Mouse (Mus musculus) hematopoietic stem cell, adult 5-6 weeks (primary cell): ENCODE results near the gene 0610010K14Rik. TPM values are rescaled to one million over a fixed set of nuclear protein-coding genes. Genes with fewer than 3 reads are reported as not detected.

Experiments used
- ATAC-seq, 2 experiments: fragments of 125-278 bp in 1 of 2; replicated peaks in 1 of 2; 2 replicates each; pipeline ENCODE4 v1.8.0; 2016 to 2017; ENCODE audit warnings: inconsistent platforms in 2 of 2, mild to moderate bottlenecking in 2 of 2, moderate number of reproducible peaks in 2 of 2, low read depth in 1 of 2, moderate TSS enrichment in 1 of 2; ENCODE audit not compliant: low FRiP score in 2 of 2, poor library complexity in 2 of 2, severe bottlenecking in 2 of 2, insufficient read depth in 1 of 2, low TSS enrichment in 1 of 2
- total RNA-seq: library from RNA; stranded (forward); fragments of 172-1452, 232-1000 nt; gene quantifications from 2 replicates; pipeline ENCODE4 v1.2.3, GENCODE M21; 2017

The 0610010K14Rik gene
- total RNA-seq, 1 experiment from 2014 or later, result 19.7 TPM

DNA sequence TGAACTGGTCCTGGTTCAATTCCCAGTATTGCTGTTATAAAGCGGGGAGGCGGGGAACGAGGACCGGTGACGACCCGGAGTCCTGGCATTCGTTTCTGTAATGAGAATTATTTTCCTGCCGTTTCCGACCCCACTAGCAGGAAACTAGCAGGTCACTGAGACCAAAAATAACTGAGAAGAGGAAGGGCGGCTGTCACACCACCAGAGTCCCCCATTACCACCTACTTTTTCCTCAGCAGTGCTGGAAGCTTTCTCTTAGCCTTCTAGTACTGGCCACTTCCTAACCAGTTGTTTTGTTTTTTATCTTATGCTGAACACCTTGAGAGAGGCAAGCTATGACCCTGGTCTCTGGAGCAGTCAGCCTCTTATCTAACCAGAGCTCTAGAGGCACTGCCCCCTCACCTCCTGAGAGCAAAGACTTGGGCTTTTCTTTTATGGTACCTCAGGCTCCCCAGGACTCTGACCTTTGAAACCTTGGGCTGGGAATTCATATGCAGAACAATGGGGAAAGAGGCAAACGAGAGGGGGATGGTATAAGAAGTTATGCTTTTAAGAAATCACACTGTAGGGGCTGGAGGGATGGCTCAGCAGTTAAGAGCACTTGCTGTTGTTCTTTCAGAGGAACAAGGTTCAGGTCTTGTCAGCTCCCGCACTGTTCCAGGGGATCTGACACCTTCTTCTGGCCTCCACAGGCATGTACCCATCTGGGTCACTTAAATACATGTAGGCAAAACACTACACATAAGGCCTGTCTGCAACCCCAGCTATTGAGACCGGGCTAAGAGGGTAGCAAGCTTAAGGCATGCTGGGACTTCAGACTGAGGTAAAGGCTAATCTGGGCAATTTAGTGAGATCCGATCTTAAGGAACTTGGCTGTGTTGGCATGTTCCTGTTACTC lies 15.9 kb downstream of the 0610010K14Rik start:
- peak; percentile 4 to 29; a peak in 2 of 4 replicates for ATAC-seq

DNA sequence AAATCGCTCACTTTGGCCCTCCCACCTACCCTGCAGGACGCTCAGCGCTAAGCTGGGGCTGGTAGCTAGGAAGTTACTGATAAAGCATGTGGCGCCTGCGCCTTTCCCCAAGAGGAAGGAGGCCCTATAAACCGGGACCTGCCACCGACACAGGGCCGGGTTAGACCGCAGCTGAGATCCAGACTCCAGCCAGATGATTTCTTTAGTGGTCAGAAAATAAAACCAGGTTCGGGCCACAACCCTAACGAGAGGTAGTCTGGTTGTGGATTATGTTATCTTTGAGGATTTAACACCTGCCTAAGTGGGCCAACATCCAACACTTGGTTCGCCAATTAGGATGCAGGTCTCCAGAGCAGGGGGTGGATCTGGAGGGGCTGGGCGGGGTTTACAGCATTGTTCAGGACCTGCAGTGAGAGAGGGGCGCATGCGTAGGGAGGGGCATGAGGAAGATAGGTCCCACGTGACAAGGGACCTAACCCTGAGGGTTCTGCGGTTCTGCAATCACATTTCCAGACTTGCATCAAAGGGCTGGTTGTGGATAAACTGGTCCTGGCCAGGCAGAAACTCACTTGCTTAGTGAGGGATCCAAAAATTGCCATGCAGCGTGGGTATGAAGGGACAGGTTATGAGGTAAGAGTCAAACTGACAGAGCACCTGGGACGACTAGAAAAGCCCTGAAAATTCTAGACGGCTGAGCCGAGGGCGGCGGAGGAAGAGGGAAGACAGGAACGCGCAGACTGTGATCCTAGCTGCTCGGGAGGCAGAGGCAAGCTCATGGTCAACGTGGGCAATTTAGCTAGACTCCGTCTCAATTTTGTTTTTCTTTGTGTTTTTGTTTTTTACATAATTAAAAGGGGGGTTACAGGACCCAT lies 16.7 kb downstream of the 0610010K14Rik start, which contains the start of gene Slc16a13:
Gene Slc16a13 (minus strand): TSS at position 334 of the 872 bp plus-strand sequence.
- peak; percentile 78 to 84 for ATAC-seq

DNA sequence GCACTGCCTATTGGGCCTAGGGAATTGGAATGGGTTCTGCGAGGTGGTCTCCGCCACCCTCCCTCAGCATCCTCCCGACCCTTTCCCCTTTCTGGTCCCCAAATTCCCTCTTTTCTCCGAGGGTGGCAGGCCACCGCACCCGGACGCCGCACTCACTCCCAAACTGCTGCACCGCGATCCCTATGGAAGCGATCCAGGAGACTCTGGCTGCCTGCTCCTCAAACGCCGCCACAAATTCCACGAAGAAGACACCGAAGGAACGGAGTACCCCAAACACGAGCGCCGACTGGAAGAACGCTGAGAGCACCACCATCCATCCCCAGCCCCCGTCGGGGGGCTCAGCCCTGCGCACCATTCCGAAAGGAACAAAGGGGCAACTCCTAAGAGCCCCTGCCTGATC lies 17.4 kb downstream of the 0610010K14Rik start:
- ATAC-seq, result no peak

DNA sequence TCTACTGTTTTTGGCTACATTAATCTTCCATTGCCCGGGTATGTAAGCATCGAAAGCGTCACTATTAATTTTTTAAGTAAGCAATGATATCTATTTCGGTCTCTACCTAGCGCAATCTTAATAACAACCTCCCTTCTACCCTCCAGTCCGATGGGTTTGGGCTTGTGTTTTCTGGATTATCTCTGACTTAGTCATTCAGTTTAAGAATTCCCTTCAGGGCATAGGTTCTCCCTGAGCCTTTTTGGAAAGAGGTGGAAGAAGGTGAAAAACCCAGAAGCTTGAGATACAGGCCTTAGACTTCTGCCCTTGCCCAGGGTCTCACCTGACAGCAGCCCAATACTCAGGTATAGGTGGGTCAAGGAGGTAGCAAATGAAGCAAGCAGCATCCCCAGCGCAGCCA lies 17.8 kb downstream of the 0610010K14Rik start:
- ATAC-seq, result no peak

DNA sequence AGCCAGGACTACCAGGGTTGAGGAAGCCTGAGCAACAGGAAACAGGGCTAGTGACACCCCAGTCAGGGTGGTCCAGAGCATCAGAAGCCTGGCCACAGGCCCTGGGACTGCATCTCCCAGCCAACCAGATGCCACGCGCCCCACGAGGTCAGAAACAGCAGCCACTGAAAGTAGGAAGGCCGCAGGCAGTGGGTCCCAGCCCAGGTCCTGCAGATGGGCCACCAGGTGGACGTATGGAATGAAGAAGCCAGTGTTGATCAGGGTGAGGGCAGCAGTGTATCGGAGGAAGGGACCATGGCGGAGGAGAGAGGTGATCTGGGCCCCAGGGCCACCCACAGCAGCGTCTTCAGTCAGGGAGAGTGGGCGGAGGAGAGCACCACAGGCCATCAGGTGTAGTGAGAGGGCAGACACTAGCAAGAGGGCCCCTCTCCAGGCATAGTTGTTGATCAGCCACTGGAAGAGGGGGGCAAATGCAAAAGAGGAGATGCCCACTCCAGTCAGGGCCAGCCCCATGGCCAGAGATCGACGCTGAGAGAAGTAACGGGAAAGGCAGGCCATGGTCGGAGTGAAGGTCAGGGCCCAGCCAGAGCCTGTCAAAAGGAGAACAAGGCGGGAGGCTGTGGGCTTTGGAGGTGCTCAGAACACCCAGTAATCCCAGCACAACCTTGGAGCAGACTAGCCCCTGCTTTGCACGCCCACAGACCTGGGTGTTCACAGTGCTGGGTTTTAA lies 18.8 kb downstream of the 0610010K14Rik start:
- no peak for ATAC-seq

DNA sequence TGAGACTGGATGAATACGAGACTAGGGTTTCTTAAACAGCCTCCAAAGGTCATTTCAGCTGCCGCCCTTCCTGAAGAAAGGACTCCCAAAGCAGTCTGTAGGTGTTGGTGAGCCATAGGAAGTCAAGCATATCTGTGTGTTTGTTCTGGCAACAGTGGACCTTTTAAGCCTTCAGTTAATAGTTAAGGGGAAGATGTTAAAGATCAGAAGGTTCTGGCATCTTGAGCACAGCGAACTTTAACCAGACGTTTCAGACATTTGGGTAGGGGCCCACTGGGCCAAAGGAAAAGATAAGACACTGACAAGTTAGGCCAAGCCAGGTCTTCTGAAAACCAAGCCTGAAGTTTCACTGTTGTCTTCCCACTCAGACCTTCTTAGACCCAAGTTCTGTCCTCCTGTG lies 19.7 kb downstream of the 0610010K14Rik start:
- no peak for ATAC-seq

DNA sequence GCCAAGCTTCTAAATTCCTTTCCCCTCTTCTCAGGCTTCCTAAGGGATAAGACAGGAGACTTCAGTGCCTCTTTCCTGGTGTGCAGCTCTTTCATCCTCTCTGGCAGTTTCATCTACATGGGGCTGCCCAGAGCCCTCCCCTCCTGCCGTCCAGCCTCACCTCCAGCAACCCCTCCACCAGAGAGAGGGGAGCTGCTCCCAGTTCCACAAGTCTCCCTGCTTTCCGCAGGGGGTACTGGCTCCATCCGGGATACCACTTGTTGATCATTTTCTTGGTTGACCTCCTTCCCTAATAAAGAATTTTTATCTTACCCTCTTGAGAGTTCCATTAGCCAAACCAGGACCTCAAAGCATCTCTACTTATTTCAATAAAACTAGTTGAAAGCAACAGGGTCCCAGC lies 21.6 kb downstream of the 0610010K14Rik start:
- ATAC-seq, result no peak

DNA sequence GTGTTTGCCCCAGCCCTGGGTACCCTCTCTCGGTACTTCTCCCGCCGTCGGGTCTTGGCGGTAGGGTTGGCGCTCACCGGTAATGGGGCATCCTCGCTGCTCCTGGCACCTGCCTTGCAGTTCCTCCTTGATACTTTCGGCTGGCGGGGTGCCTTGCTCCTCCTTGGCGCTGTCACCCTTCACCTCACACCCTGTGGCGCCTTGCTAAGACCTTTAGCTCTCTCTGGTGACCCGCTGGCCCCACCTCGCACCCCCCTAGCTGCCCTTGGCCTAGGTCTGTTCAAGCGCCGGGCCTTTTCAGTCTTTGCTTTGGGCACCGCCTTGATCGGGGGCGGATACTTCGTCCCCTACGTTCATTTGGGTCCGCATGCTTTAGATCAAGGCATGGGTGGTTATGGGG lies 22.4 kb downstream of the 0610010K14Rik start:
- ATAC-seq, result 0 out of 4 replicates have a peak, but pooled peaks of 1 of the 2 experiments have one; percentile 3

DNA sequence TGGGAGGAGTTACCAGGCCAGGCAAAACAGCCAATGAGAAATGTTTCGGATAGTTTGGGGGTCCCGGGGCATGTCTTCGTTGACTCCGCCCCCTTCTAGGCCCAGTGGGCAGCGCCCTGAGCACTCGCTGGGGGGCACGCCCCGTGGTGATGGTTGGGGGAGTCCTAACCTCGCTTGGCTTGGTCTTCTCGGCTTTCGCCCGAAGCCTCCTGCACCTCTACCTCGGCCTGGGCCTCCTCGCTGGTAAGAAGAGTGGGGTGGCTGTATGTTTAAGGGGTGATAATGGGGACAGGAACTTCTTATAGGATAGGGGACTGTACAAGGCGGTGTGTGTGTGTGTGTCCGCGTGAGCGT lies 22.9 kb downstream of the 0610010K14Rik start:
- ATAC-seq, result 0 out of 4 replicates have a peak, but pooled peaks of 1 of the 2 experiments have one; percentile 5

DNA sequence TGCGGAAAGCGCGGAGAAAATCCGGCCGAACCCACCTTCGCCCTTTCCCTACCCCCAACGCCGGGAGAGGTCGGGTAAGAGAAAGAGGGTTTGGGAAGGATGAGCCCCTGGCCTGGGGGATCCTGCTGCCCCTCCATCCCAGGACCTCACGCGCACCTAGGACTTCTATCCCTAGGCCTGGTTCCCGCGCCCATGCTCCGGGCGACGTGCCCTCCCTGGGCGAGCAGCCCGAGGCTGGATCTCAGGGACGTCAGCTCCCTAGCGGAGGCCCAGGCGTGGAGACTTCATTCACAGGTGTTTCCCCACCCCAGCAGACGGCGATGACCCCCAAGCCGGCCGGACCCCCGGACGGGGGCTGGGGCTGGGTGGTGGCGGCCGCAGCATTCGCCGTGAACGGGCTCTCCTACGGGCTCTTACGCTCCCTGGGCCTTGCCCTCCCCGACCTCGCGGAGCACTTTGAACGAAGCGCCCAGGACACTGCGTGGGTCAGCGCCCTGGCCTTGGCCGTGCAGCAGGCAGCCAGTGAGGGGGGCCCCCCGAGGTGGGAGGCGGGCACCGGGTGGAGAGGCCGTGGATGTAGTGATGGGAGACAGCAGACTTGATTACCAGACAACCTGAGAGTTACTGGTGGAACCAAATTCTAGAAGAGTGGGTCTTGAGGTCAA lies 23.4 kb downstream of the 0610010K14Rik start:
- ATAC-seq, result no peak

DNA sequence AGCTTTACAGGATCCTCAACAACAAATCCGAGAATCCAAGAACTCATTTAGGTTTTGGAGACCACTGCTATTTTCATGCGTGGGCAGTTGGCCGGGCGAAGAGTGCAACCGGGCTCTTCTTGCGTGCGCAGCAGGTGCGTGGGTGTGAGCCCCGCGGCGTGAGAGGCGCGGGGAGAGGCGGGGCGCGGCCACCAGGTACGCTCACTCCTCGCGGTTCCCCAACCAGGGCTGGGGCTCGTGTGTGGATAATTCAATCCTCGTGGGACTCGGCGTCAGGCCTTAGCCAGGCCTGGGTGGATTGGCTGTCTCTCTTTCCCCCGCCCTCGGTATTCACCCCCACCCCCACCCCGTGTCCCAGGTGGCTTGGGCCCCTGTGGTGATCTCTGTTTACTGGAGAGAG lies 24.0 kb downstream of the 0610010K14Rik start:
- no peak for ATAC-seq

DNA sequence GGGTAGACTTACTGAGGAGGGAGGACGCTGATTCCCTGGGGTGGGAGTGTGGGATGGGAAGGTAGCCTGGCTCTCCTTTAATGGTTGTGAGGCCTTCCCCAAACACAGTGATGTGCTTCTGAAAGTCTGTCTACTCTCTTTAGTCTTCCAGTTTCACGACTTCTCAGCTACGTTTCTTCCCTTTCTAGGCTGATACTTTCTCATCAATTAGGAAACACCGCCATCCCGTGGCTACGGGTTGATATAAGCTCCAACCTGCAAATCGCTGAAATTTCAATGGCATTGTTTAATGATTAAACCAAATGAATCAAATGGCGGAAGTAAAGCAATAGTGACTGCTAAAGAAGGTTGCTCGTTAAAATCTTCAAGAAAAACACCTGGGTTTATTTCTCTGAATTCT lies 24.8 kb downstream of the 0610010K14Rik start:
- peak; percentile 49 to 59; a peak in 3 of 4 replicates for ATAC-seq

DNA sequence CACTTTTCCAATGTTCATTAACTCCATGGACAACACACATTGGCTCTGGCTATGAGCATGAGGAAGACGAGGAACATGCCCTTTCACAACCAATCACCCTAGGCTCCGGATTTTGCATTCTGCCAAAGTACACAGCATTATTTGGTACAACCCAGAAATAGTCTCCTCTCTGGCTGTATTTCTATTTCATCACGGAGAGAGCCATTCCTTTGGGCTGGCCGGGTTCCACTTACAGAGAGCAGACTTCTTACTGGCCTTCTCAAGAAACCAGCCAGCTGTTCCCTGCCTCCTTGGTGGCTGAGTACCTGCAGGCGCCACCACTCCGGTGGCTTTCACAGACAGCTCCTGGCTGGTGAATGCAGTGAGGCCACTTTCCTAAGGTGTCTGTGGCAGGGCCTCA lies 25.3 kb downstream of the 0610010K14Rik start, which contains the start of gene Slc16a11:
Gene Slc16a11 (plus strand): TSS at position 330 of the 400 bp plus-strand sequence.
- no peak for ATAC-seq

DNA sequence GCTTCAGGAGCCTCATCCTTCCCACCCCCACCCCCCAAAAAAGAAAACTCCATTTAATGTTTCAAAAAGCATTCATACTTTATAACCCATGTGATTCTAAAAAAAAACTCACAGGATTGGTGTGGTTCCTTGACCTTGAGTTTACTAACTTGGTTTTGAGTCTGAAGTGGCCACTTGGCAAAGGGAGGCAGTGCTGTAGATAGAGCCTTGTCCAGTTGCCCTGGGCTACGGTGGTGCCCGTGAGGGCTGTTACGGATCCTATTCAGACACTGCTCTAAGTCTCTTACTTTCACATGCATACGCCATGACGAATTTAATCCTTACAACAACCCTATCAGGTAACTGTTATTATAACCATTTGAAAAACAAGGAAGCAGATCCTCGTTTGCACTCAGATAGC lies 25.7 kb downstream of the 0610010K14Rik start:
- no peak for ATAC-seq

DNA sequence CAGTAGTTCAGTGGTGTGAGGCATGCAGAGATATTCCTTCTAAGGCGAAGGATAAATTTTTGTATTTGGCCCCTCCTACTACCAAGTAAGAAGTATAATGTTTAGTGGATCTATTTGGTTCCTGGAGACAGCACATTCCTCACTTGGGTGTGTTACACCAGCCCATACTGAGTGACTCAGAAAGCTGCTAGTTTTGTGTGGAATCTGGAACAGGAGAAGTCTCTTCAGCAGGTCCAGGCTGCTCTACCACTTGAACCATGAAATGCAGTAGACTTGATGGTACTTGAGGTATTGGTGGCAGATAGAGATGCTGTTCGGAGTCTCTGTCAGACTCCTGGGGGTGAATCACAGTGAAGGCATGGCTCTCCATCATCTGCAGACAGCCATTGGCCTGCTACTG lies 27.0 kb downstream of the 0610010K14Rik start:
- no peak for ATAC-seq

DNA sequence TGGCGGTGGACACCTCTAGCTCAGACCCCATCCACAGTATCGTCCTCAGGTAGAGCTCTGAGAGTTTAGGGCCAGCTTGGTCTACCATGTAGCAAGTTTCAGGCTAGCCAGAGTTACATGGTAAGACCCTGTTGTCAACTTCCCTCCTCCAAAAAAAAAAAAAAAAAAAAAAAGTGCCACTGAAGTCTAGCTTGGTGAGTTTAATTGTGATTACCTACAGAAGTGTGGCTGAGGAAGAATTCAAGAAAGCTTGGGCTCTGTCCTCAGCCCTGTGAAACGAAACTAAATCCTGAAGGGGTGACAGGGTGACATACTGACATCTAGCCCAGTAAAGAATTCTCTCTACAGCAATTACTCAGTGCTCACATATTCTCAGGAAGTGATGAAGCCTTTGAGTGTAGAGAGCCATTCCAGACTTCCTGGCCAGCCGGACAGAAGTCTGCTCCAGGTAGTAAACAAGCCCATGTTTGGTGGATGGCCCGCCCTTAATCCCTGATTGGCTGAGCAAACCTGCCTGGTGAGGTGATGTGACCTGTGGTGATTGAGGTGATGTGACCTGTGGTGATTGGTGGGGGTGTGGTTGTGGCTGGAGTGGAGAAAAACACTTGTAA lies 28.8 kb downstream of the 0610010K14Rik start:
- ATAC-seq, result no peak
